Mouse (Mus musculus) midbrain, postnatal 0 days (tissue): ENCODE results near the gene Nsf. TPM values are rescaled to one million over a fixed set of nuclear protein-coding genes. Genes with fewer than 3 reads are reported as not detected.

Source experiments
- ATAC-seq: fragments of 200-750 bp; cut with Nextera tagmentation; 2 replicates; pipeline ENCODE4 v1.8.0; 2017; ENCODE audit warnings: moderate number of reproducible peaks, mild to moderate bottlenecking, moderate TSS enrichment, moderate library complexity; ENCODE audit not compliant: low FRiP score
- DNase-seq: peaks from one replicate; pipeline ENCODE4 v3.0.0-alpha.2; 2015; ENCODE audit warnings: low spot score
- H3K27ac ChIP-seq: fragments of 300-500 bp; sonication (generic); 2 replicates; pipeline ENCODE4 v1.5.1; 2014; ENCODE audit warnings: low read depth, mild to moderate bottlenecking, low read length, mixed read lengths
- H3K27me3 ChIP-seq: fragments of 300-500 bp; sonication (generic); 2 replicates; pipeline ENCODE4 v1.6.1; 2014; ENCODE audit warnings: low read length, control low read depth, mixed read lengths; ENCODE audit not compliant: insufficient read depth
- H3K36me3 ChIP-seq: fragments of 300-500 bp; sonication (generic); 2 replicates; pipeline ENCODE4 v1.6.1; 2014; ENCODE audit warnings: low read length, control low read depth, mixed read lengths; ENCODE audit not compliant: insufficient read depth
- H3K4me1 ChIP-seq: fragments of 300-500 bp; sonication (generic); 2 replicates; pipeline ENCODE4 v1.6.1; 2014; ENCODE audit warnings: mild to moderate bottlenecking, control low read depth, antibody characterized with exemption, low read length, mixed read lengths; ENCODE audit not compliant: insufficient read depth
- H3K4me2 ChIP-seq: fragments of 300-500 bp; sonication (generic); 2 replicates; pipeline ENCODE4 v1.6.1; 2014; ENCODE audit warnings: low read depth, mild to moderate bottlenecking, low read length, mixed read lengths; ENCODE audit not compliant: poor library complexity, severe bottlenecking
- H3K4me3 ChIP-seq: fragments of 300-500 bp; sonication (generic); 2 replicates; pipeline ENCODE4 v1.5.1; 2014; ENCODE audit warnings: low read depth, mild to moderate bottlenecking, low read length, moderate library complexity
- H3K9ac ChIP-seq: fragments of 300-500 bp; sonication (generic); replicated peaks from 2 replicates; pipeline ENCODE4 v1.6.1; 2014; ENCODE audit warnings: mild to moderate bottlenecking, low read length, moderate library complexity, mixed read lengths; ENCODE audit not compliant: poor library complexity, severe bottlenecking
- H3K9me3 ChIP-seq: fragments of 300-500 bp; sonication (generic); 2 replicates; pipeline ENCODE4 v1.6.1; 2016; ENCODE audit warnings: low read length, control low read depth
- CTCF ChIP-seq: IDR thresholded peaks from 2 replicates; pipeline ENCODE4 v1.5.1; 2016; ENCODE audit warnings: antibody characterized with exemption, mild to moderate bottlenecking
- WGBS: fragments of 180-500 bp; shearing (Covaris S2); extraction: QIAGEN DNeasy Blood & Tissue Kit; methylation state at CpG from one replicate; pipeline ENCODE4 v1.1.7; 2014; 5-methylcytosine and 5-hydroxymethylcytosine counted together
- polyA plus RNA-seq: library from polyadenylated mRNA; unstranded; fragments of >200 nt; fragmentation: Nextera tagmentation; extraction: Ambion mirVana; gene quantifications from 2 replicates; pipeline ENCODE4 v1.2.1, GENCODE M21; 2015
- total RNA-seq: library from RNA; depleted of rRNA; stranded (reverse); fragments of >200 nt; gene quantifications from 2 replicates; pipeline ENCODE4 v1.2.3, GENCODE M21; 2014

Nsf gene
- total and polyA plus RNA-seq, 2 experiments from 2014 or later: 167 to 272 TPM

- Histone ChIP-seq H3K27ac (peak overlapping the region; percentile 86), H3K4me3 (peak overlapping the region; percentile 82), H3K36me3 (no peaks in the 10 kb centered on the region), H3K9ac (peak overlapping the region; percentile 95), H3K27me3 (no peaks in the 10 kb centered on the region), H3K9me3 (no peaks in the 10 kb centered on the region), H3K4me1 (peaks cover 10% of the 10 kb centered on the region; the same call in 1 of the 2 replicates), H3K4me2 (peak overlapping the region; percentile 73)
- TF ChIP-seq CTCF: no peak
- DNase-seq (peak; percentile 43), ATAC-seq (peak; percentile 75)
- under 1% methylated on average over 31 of the region's 32 CpGs for WGBS
These were observed 592 bp downstream of the Nsf start for GRCm38 (mm10) chr11:103953032-103953895.

- ATAC-seq: no peak
- peak overlapping the region; percentile 95 for H3K9ac ChIP-seq
- TF ChIP-seq CTCF: no peak
- no peaks in the 10 kb centered on the region for H3K27me3 ChIP-seq
- no peak for DNase-seq
- H3K4me1 ChIP-seq: peaks cover 10% of the 10 kb centered on the region; the same call in 1 of the 2 replicates
- H3K36me3 ChIP-seq: no peaks in the 10 kb centered on the region
- H3K9me3 ChIP-seq: no peaks in the 10 kb centered on the region
- H3K4me3 ChIP-seq: peak overlapping the region; percentile 82
- H3K27ac ChIP-seq: no peak overlapping the region; the same call in 1 of the 2 replicates
- WGBS: 28% methylated on average over 5 of the region's 5 CpGs
- peak overlapping the region; percentile 73 for H3K4me2 ChIP-seq
These were observed 1.2 kb downstream of the Nsf start for GRCm38 (mm10) chr11:103952635-103953031.

GRCm38 (mm10) chr11:103951106-103951505 is 2.8 kb downstream of the Nsf start:
- 63% methylated on average over 7 of the region's 7 CpGs for WGBS
- Histone ChIP-seq H3K4me2 (peak overlapping the region; percentile 73; the same call in 1 of the 2 replicates), H3K4me3 (no peak overlapping the region; the same call in 1 of the 2 replicates), H3K27me3 (no peaks in the 10 kb centered on the region), H3K4me1 (peaks cover 10% of the 10 kb centered on the region; the same call in 1 of the 2 replicates), H3K27ac (no peak overlapping the region), H3K9me3 (no peaks in the 10 kb centered on the region), H3K36me3 (no peaks in the 10 kb centered on the region), H3K9ac (no peak overlapping the region)
- DNase-seq (no peak), ATAC-seq (no peak)
- TF ChIP-seq CTCF: no peak

GRCm38 (mm10) chr11:103948952-103949351 is 4.9 kb downstream of the Nsf start:
- DNase-seq: no peak
- H3K27ac ChIP-seq: no peak overlapping the region
- H3K27me3 ChIP-seq: no peaks in the 10 kb centered on the region
- H3K9me3 ChIP-seq: no peaks in the 10 kb centered on the region
- H3K4me3 ChIP-seq: no peak overlapping the region
- peaks cover 10% of the 10 kb centered on the region; the same call in 1 of the 2 replicates for H3K4me1 ChIP-seq
- no peak for TF ChIP-seq CTCF
- ATAC-seq: no peak
- 93% methylated on average over 7 of the region's 7 CpGs for WGBS
- no peaks in the 10 kb centered on the region for H3K36me3 ChIP-seq
- H3K9ac ChIP-seq: no peak overlapping the region
- H3K4me2 ChIP-seq: no peak overlapping the region

GRCm38 (mm10) chr11:103942740-103943139 is 11.1 kb downstream of the Nsf start:
- DNase-seq: no peak
- Histone ChIP-seq H3K27me3 (no peaks in the 10 kb centered on the region), H3K36me3 (no peaks in the 10 kb centered on the region; the same call in 1 of the 2 replicates), H3K9me3 (no peaks in the 10 kb centered on the region), H3K9ac (no peak overlapping the region), H3K4me1 (no peaks in the 10 kb centered on the region), H3K4me3 (no peak overlapping the region), H3K4me2 (no peak overlapping the region), H3K27ac (no peak overlapping the region)
- ATAC-seq: no peak
- 88% methylated on average over 4 of the region's 4 CpGs for WGBS
- TF ChIP-seq CTCF: no peak

- no peak overlapping the region for H3K4me2 ChIP-seq
- ATAC-seq (no peak), DNase-seq (no peak)
- H3K27ac ChIP-seq: no peak overlapping the region
- 76% methylated on average over 5 of the region's 5 CpGs for WGBS
- no peaks in the 10 kb centered on the region; the same call in 1 of the 2 replicates for H3K36me3 ChIP-seq
- H3K4me1 ChIP-seq: no peaks in the 10 kb centered on the region
- H3K27me3 ChIP-seq: no peaks in the 10 kb centered on the region
- no peak overlapping the region for H3K4me3 ChIP-seq
- no peak for TF ChIP-seq CTCF
- no peaks in the 10 kb centered on the region for H3K9me3 ChIP-seq
- H3K9ac ChIP-seq: no peak overlapping the region
These were observed 12.5 kb downstream of the Nsf start for GRCm38 (mm10) chr11:103941351-103941750.
